Mouse (Mus musculus): ENCODE measurements at regions not wholly inside any gene's neighbourhood (a gene's known extent, or its start where the extent isn't known, plus 50 kb on each side); places are given as distances from the start of the nearest gene placed in this dataset.

GRCm38 (mm10) chr10:99619421-99620151 is 139.9 kb downstream of the Csl start:
- DNase-seq (ENCODE audit: extremely low spot score in 1 of 2, low spot score in 1 of 2) = peak; percentile 34 to 82

DNA sequence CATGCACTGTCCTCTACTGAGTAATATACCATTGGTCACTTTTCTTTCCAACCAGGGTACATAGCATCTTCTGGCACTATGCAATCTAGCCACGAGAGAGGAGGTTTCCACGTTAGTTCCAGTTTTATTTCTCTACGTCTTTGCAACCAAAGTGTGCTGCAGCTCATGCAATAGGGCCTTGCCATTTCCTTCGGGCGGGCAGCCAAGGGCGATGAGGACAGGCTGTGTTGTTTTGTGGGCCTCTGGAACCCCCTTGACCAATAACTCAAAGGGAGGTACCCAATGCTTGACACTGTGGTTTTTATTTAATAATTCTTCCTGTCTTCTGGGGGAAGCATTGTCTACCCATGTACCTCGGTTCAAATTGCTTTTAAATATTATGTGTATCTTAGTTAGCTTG is 139.0 kb downstream of the Csl start:
- DNase-seq (ENCODE audit: extremely low spot score in 1 of 2, low spot score in 1 of 2) = no peak

- no peak for DNase-seq (ENCODE audit: extremely low spot score in 1 of 2, low spot score in 1 of 2)
These were observed 132.1 kb downstream of the Csl start for GRCm38 (mm10) chr10:99627355-99627754.

- no peak for DNase-seq (ENCODE audit: extremely low spot score in 1 of 2, low spot score in 1 of 2)
These were observed 127.0 kb downstream of the Csl start for GRCm38 (mm10) chr10:99632250-99632985.

GRCm38 (mm10) chr10:99635796-99636195 is 123.7 kb downstream of the Csl start:
- no peak for DNase-seq (ENCODE audit: extremely low spot score in 1 of 2, low spot score in 1 of 2)

DNA sequence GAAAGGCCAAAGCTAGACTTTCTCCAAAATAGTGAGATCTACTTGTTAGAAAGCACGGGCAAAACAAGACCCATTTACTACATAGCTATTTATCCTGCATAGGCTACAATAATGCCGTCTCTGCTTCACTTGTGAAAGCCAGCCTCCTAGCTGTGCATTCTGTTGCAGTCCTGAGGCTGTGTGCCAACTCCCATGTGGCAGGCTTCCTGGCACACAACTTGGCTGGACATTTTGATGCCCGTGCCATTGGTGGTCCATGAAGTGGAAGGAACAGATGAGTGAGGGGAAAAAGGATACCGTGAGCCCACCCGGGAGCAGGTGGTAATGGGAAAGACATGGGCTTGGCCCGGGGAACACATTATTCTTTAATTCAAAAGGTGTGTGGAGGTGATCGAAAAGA is 120.4 kb downstream of the Csl start:
- no peak for DNase-seq (ENCODE audit: extremely low spot score in 1 of 2, low spot score in 1 of 2)

DNA sequence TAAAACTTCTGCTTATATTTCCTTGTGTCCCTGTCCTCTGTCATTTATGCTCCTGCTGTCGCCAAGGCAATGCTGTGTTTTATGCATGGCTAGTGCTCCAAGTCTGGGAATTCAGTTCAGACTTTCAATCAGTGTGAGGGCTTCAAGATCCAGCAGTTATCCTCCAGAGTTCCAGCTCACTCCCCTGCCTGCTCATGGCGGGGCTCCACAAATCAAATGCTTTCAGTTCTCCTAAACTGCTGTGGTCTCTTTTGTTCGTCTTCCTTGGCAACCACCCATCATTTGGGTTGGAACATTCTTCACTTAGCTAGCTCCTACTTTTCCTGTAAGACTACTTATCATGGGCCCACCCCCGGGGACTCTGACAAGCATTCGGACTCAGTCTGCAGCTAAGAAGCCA is 120.0 kb downstream of the Csl start:
- DNase-seq (ENCODE audit: extremely low spot score in 1 of 2, low spot score in 1 of 2) = no peak

- peak; percentile 22 to 50 for DNase-seq (ENCODE audit: extremely low spot score in 1 of 2, low spot score in 1 of 2)
These were observed 117.7 kb downstream of the Csl start for GRCm38 (mm10) chr10:99641784-99642183.

DNA sequence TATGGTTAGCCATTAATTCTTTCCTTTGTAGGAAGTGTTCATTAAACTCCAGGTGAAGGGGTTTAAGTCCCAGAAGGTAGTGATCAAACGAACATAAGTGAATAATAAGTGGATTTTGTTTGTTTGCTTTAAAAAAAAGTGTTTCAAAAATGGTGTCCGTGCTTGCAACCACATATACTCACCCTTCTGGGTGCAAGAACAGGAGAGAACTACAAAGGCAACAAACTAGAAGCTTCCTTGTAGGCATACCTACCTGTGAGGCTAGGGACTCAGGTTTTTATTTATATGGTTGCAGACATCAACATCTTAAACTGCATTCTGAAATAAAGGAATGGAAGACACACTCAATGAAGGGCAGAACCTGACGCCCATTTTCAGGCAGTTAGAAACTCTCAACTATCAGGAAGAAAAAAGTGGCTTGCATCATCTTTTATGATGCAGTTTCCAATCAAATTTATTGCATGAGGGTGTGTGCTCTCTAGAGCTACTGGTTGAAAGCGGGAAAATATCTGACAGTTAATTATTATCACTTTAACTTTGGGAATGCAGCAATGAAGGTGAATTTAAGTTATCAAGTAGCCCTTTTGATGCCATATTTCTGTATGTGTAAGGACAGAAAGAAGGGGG is 117.1 kb downstream of the Csl start:
- no peak for DNase-seq (ENCODE audit: extremely low spot score in 1 of 2, low spot score in 1 of 2)

DNA sequence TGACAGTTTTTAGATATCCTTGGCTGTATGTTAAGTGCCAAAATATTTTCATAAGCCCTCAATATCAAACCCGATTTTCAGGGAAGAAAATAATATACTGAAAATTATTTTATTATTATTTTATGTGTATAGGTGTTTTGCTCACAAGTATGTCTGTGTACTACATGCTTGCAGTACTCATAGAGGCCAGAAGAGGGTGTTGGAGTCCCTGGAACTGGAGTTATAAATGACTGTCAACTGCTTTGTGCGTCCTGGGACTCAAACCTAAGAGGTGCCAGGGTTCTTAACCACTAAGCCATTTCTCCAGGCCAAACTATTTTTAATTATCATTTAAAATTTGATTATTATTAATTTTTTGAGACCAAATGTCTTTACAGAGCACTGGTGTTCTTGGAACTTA is 114.5 kb downstream of the Csl start:
- DNase-seq (ENCODE audit: extremely low spot score in 1 of 2, low spot score in 1 of 2) = peak in 1 of 2 experiments; percentile 13

DNA sequence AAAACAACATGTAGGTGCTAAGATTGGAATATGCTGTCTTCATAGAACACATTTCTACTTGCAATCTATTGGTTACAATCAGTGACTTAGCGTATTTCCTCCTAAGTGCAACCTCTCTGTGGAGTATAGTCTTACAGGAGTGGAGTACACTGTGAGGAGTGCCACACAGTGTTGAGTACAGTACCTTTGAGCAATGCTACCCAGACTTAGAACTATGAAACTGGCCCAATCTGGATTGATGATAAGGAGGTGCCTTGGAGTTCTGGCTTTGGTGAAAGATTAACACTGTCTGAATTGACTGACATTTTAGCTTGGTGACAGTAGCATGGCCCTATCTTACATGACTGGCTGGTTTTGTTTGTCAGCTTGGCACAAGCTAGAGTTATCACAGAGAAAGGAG is 107.4 kb downstream of the Csl start:
- DNase-seq (ENCODE audit: extremely low spot score in 1 of 2, low spot score in 1 of 2) = no peak

- no peak for DNase-seq (ENCODE audit: extremely low spot score in 1 of 2, low spot score in 1 of 2)
These were observed 105.2 kb downstream of the Csl start for GRCm38 (mm10) chr10:99654284-99654683.

GRCm38 (mm10) chr10:99676557-99677098 is 82.8 kb downstream of the Csl start:
- no peak for DNase-seq (ENCODE audit: extremely low spot score in 1 of 2, low spot score in 1 of 2)

DNA sequence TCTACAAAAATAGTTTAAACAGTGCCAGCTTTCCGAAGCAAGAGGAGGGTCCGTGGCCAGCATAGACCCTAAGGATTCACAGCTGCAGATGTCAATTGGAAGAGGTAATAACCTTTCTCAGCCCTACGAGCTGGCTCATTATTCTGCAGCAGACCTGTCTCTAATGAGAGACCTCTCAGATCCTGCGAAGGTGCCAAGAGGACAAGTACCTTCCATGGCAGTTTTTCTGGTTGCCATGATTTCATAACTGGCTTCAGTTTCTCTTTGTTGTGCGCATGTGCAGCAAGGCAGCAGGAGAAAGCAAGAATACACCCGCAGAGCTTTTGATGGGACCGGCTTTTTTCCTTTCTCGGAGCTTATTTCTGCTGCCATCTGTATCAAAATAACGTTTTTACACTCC is 81.4 kb downstream of the Csl start:
- DNase-seq (ENCODE audit: extremely low spot score in 1 of 2, low spot score in 1 of 2) = peak; percentile 26 to 46

DNA sequence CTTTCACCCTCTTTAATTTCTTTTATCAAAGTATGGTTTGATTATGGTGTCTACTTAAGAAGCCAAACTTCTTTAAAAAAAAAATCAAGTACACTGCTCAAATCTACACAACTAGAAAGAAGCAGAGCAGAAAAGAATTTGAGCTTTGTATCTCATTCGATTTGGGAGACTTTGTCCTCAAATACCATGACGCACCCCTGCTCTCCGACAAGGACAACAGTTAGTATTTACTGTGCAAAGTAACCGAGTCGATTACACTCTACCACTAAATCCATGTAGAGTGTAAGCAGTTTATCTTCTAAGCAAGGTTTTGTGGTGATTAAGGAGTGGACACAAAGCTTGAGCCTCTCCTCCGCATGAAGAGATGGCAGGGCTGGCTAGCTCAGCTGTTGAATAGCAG is 79.6 kb downstream of the Csl start:
- no peak for DNase-seq (ENCODE audit: extremely low spot score in 1 of 2, low spot score in 1 of 2)

DNA sequence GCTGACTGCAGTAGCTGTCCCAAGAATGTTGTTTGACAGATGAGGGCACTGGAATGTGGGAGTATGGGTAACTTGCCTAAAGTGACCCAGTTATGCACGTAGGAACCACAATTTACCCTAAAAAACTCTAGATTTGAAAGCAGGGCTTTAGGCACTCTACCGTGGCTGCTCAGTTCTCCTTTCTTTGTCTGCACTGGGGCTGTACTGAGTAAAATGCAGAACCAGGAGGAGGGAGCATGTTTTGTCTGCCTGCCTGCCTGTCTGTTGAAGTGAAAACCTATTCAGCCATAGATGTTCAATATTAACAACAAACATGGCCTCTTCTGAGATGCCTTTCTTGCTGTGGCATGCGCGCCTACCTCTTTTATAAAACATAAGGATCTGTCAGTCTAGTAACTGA is 77.5 kb downstream of the Csl start:
- DNase-seq (ENCODE audit: extremely low spot score in 1 of 2, low spot score in 1 of 2) = no peak

DNA sequence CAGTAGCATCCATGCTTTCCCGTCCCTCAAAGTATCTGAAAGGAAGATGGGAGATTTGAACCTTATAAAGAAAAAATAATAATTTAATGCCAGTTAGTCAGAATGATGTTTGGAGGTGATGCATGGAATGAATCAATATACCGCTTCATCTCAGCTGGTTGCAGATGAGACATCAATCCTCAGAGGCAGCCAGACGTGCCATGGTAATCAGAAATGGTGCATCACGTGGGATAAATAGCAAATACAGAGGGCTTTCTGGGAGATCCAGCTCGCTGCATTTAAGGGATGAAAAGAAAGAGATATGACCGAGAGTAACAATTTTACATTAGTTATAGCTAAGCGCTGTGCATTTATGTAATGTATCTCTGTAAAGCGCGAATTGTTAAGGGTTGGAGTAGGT is 77.1 kb downstream of the Csl start:
- DNase-seq (ENCODE audit: extremely low spot score in 1 of 2, low spot score in 1 of 2) = no peak

- DNase-seq (ENCODE audit: extremely low spot score in 1 of 2, low spot score in 1 of 2) = no peak
These were observed 76.1 kb downstream of the Csl start for GRCm38 (mm10) chr10:99683310-99683709.

DNA sequence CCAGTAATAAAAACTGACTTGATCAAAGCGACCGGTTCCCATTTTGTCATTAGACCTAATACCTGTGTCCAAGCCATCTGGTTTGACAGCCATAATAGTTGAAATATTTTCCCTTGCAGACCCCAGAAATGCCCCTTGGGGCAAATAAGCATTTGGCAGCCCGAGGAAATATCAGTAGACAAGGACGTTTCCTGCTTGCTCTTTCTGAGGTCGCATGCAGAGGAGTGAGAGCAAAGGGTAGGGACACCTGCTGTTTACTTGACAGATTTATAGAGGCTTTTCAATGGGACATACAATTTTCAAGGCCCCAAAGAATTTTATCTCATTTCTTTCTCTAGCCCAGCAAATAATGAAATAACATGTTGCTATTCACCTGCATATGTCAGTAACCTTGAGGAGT is 73.5 kb downstream of the Csl start:
- DNase-seq (ENCODE audit: extremely low spot score in 1 of 2, low spot score in 1 of 2) = no peak

DNA sequence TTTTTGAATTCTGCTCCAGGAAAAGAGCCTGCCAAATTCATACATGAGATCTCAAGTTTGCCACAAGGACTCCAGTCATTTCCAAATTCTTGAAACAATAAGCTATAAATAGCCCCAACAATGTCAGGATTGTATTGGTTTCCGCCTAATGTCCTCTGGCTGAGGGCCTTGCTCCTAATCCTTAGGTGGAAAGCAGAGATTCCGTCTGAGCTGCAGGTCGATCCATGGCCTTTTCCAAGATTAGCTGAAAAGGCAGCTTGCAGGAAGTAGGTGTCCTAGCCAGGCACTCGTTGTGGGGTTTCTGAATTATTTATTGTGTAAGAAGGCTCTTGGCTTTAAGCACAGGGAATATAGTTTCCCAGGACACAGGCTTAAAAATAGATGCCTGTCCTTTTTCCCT is 72.4 kb downstream of the Csl start:
- no peak for DNase-seq (ENCODE audit: extremely low spot score in 1 of 2, low spot score in 1 of 2)

GRCm38 (mm10) chr10:99697696-99698095 is 61.8 kb downstream of the Csl start:
- DNase-seq (ENCODE audit: extremely low spot score in 1 of 2, low spot score in 1 of 2) = no peak
